Mouse (Mus musculus): ENCODE results near the gene Gfer. TPM values are rescaled to one million over a fixed set of nuclear protein-coding genes. Genes with fewer than 3 reads are reported as not detected.

Gfer gene
- total and polyA plus RNA-seq, 2 experiments, result 32.6 to 49.8 TPM

GRCm38 (mm10) chr17:24650070-24650616 is 45.8 kb downstream of the Gfer start, which contains the start of gene Slc9a3r2:
Slc9a3r2 (minus strand) TSS chr17:24650327.
- TF ChIP-seq POLR2A (IDR thresholded peaks at IDR 0.05; ENCODE audit: extremely low read depth, insufficient read depth, low read length) (peak; percentile 82), CTCF (IDR thresholded peaks at IDR 0.05; ENCODE audit: low read depth, low read length) (no peak)
- H3K4me1 ChIP-seq (ENCODE audit: control insufficient read depth, insufficient read depth, low read length), result peaks cover 10% of the 10 kb centered on the region
- H3K27me3 ChIP-seq (ENCODE audit: control insufficient read depth, insufficient read depth, low read length), result no peaks in the 10 kb centered on the region
- peak within 1 kb of the TSS; percentile 90 for H3K4me3 ChIP-seq (ENCODE audit: insufficient read depth, low read depth, low read length)
- under 1% methylated on average over 41 of the region's 41 CpGs for WGBS
- DNase-seq (ENCODE audit: extremely low read depth, low read depth, low spot score), result peak; percentile 56
- H3K36me3 ChIP-seq (ENCODE audit: control insufficient read depth, insufficient read depth, low read length), result no peaks in the 10 kb centered on the region
- H3K79me2 ChIP-seq (ENCODE audit: control insufficient read depth, insufficient read depth, low read length), result peaks cover 10% of the 10 kb centered on the region; the same call in 1 of the 2 replicates
- peak within 1 kb of the TSS; percentile 97 for H3K9ac ChIP-seq (ENCODE audit: low read depth, low read length)
- peak within 1 kb of the TSS; percentile 73 for H3K27ac ChIP-seq (replicated peaks; ENCODE audit: insufficient read depth, low read depth, low read length)

- TF ChIP-seq CTCF (IDR thresholded peaks at IDR 0.05; ENCODE audit: low read depth, low read length) (no peak), POLR2A (IDR thresholded peaks at IDR 0.05; ENCODE audit: extremely low read depth, insufficient read depth, low read length) (no peak)
- H3K9ac ChIP-seq (ENCODE audit: low read depth, low read length), result peak overlapping the region; percentile 97
- H3K4me3 ChIP-seq (ENCODE audit: insufficient read depth, low read depth, low read length), result peak overlapping the region; percentile 90
- H3K79me2 ChIP-seq (ENCODE audit: control insufficient read depth, insufficient read depth, low read length), result peaks cover 10% of the 10 kb centered on the region; the same call in 1 of the 2 replicates
- peaks cover 10% of the 10 kb centered on the region for H3K4me1 ChIP-seq (ENCODE audit: control insufficient read depth, insufficient read depth, low read length)
- WGBS, result 2% methylated on average over 35 of the region's 35 CpGs
- H3K27me3 ChIP-seq (ENCODE audit: control insufficient read depth, insufficient read depth, low read length), result no peaks in the 10 kb centered on the region
- peak overlapping the region; percentile 73 for H3K27ac ChIP-seq (replicated peaks; ENCODE audit: insufficient read depth, low read depth, low read length)
- DNase-seq (ENCODE audit: extremely low read depth, low read depth, low spot score), result no peak
- no peaks in the 10 kb centered on the region for H3K36me3 ChIP-seq (ENCODE audit: control insufficient read depth, insufficient read depth, low read length)
Observed at GRCm38 (mm10) chr17:24649581-24650069, 46.3 kb downstream of the Gfer start.

GRCm38 (mm10) chr17:24648731-24649377 is 47.1 kb downstream of the Gfer start:
- no peak for TF ChIP-seq CTCF (IDR thresholded peaks at IDR 0.05; ENCODE audit: low read depth, low read length)
- no peak for TF ChIP-seq POLR2A (IDR thresholded peaks at IDR 0.05; ENCODE audit: extremely low read depth, insufficient read depth, low read length)
- H3K27ac ChIP-seq (replicated peaks; ENCODE audit: insufficient read depth, low read depth, low read length), result peak overlapping the region; percentile 73
- H3K27me3 ChIP-seq (ENCODE audit: control insufficient read depth, insufficient read depth, low read length), result no peaks in the 10 kb centered on the region

GRCm38 (mm10) chr17:24647493-24647892 is 48.5 kb downstream of the Gfer start:
- Histone ChIP-seq H3K4me3 (ENCODE audit: insufficient read depth, low read depth, low read length) (peak overlapping the region; percentile 53), H3K4me1 (ENCODE audit: control insufficient read depth, insufficient read depth, low read length) (peaks cover 7% of the 10 kb centered on the region), H3K79me2 (ENCODE audit: control insufficient read depth, insufficient read depth, low read length) (peaks cover 10% of the 10 kb centered on the region; the same call in 1 of the 2 replicates), H3K27me3 (ENCODE audit: control insufficient read depth, insufficient read depth, low read length) (no peaks in the 10 kb centered on the region), H3K9ac (ENCODE audit: low read depth, low read length) (peak overlapping the region; percentile 24), H3K36me3 (ENCODE audit: control insufficient read depth, insufficient read depth, low read length) (no peaks in the 10 kb centered on the region; the same call in 1 of the 2 replicates), H3K27ac (replicated peaks; ENCODE audit: insufficient read depth, low read depth, low read length) (peak overlapping the region; percentile 15)
- no peak for DNase-seq (ENCODE audit: extremely low read depth, low read depth, low spot score)
- no peak for TF ChIP-seq CTCF (IDR thresholded peaks at IDR 0.05; ENCODE audit: low read depth, low read length)
- TF ChIP-seq POLR2A (IDR thresholded peaks at IDR 0.05; ENCODE audit: extremely low read depth, insufficient read depth, low read length), result no peak
- 77% methylated on average over 11 of the region's 11 CpGs for WGBS

More at GRCm38 (mm10) chr17:24648731-24649377, 47.1 kb downstream of the Gfer start:
- 78% methylated on average over 10 of the region's 10 CpGs for WGBS
- peaks cover 10% of the 10 kb centered on the region; the same call in 1 of the 2 replicates for H3K79me2 ChIP-seq (ENCODE audit: control insufficient read depth, insufficient read depth, low read length)
- H3K9ac ChIP-seq (ENCODE audit: low read depth, low read length), result peak overlapping the region; percentile 97
- no peak for DNase-seq (ENCODE audit: extremely low read depth, low read depth, low spot score)
- no peaks in the 10 kb centered on the region for H3K36me3 ChIP-seq (ENCODE audit: control insufficient read depth, insufficient read depth, low read length)
- peak overlapping the region; percentile 90 for H3K4me3 ChIP-seq (ENCODE audit: insufficient read depth, low read depth, low read length)
- H3K4me1 ChIP-seq (ENCODE audit: control insufficient read depth, insufficient read depth, low read length), result peaks cover 9% of the 10 kb centered on the region

- Histone ChIP-seq H3K9ac (ENCODE audit: low read depth, low read length) (no peak overlapping the region), H3K4me3 (ENCODE audit: insufficient read depth, low read depth, low read length) (no peak overlapping the region), H3K27me3 (ENCODE audit: control insufficient read depth, insufficient read depth, low read length) (no peaks in the 10 kb centered on the region), H3K4me1 (ENCODE audit: control insufficient read depth, insufficient read depth, low read length) (peaks cover 7% of the 10 kb centered on the region), H3K79me2 (ENCODE audit: control insufficient read depth, insufficient read depth, low read length) (peaks cover 10% of the 10 kb centered on the region; the same call in 1 of the 2 replicates), H3K27ac (replicated peaks; ENCODE audit: insufficient read depth, low read depth, low read length) (peak overlapping the region; percentile 87), H3K36me3 (ENCODE audit: control insufficient read depth, insufficient read depth, low read length) (no peaks in the 10 kb centered on the region; the same call in 1 of the 2 replicates)
- TF ChIP-seq CTCF (IDR thresholded peaks at IDR 0.05; ENCODE audit: low read depth, low read length) (no peak), POLR2A (IDR thresholded peaks at IDR 0.05; ENCODE audit: extremely low read depth, insufficient read depth, low read length) (no peak)
- WGBS, result 77% methylated on average over 4 of the region's 4 CpGs
- no peak for DNase-seq (ENCODE audit: extremely low read depth, low read depth, low spot score)
Observed at GRCm38 (mm10) chr17:24646381-24646780, 49.6 kb downstream of the Gfer start.

Measured in liver, adult 2 months (tissue).